Mouse (Mus musculus) MEL (cell line): ENCODE measurements around the gene Sik3.

ENCODE experiments used
- CTCF ChIP-seq, 3 experiments: IDR thresholded peaks in 2 of 3; conservative IDR thresholded peaks in 1 of 3; 2 replicates each; pipeline ENCODE4 v1.5.1; 2011 to 2012; ENCODE audit warnings: low read length in 3 of 3, low read depth in 2 of 3, mild to moderate bottlenecking in 2 of 3, improper control_type of control experiment in 1 of 3, inconsistent platforms in 1 of 3, mixed read lengths in 1 of 3, moderate library complexity in 1 of 3; ENCODE audit not compliant: control insufficient read depth in 1 of 3, insufficient read depth in 1 of 3, poor library complexity in 1 of 3, severe bottlenecking in 1 of 3
- JUND ChIP-seq: IDR thresholded peaks from 2 replicates; pipeline ENCODE4 v1.6.1; 2011; ENCODE audit warnings: low read depth, mild to moderate bottlenecking, improper control_type of control experiment, low read length
- MAX ChIP-seq: IDR thresholded peaks from 2 replicates; pipeline ENCODE4 v1.6.1; 2011; ENCODE audit warnings: low read length, improper control_type of control experiment
- POLR2A ChIP-seq, 2 experiments: IDR thresholded peaks; 2 replicates each; pipeline ENCODE4 v1.6.1; 2011 to 2012; ENCODE audit warnings: low read length in 2 of 2, mild to moderate bottlenecking in 2 of 2, control low read depth in 1 of 2, improper control_type of control experiment in 1 of 2, low read depth in 1 of 2, moderate library complexity in 1 of 2; ENCODE audit not compliant: control insufficient read depth in 1 of 2, insufficient read depth in 1 of 2, poor library complexity in 1 of 2
- POLR2AphosphoS2 ChIP-seq: IDR thresholded peaks from 2 replicates; pipeline ENCODE4 v1.6.1; 2011; ENCODE audit warnings: low read length, improper control_type of control experiment
- USF2 ChIP-seq, 2 experiments: IDR thresholded peaks; 2 replicates each; pipeline ENCODE4 v1.6.1; 2011 to 2012; ENCODE audit warnings: improper control_type of control experiment in 2 of 2, low read length in 2 of 2, borderline replicate concordance in 1 of 2, inconsistent platforms in 1 of 2, low read depth in 1 of 2, mild to moderate bottlenecking in 1 of 2; ENCODE audit not compliant: insufficient read depth in 1 of 2

GRCm38 (mm10) chr9:46151704-46152040 lies 139.1 kb downstream of the Sik3 start:
- no peak for TF ChIP-seq USF2 (IDR thresholded peaks at IDR 0.05; ENCODE audit: borderline replicate concordance in 1 of 2, insufficient read depth in 1 of 2, low read depth in 1 of 2, low read length in 2 of 2)
- TF ChIP-seq CTCF (IDR thresholded peaks at IDR 0.05 in 2 of 3, conservative IDR thresholded peaks at IDR 0.05 in 1 of 3; ENCODE audit: control insufficient read depth in 1 of 3, insufficient read depth in 1 of 3, low read depth in 2 of 3, low read length in 3 of 3, poor library complexity in 1 of 3, severe bottlenecking in 1 of 3) = no peak
- no peak for TF ChIP-seq POLR2AphosphoS2
- no peak for TF ChIP-seq MAX
- no peak for TF ChIP-seq POLR2A (IDR thresholded peaks at IDR 0.05; ENCODE audit: control insufficient read depth in 1 of 2, insufficient read depth in 1 of 2, low read depth in 1 of 2, low read length in 2 of 2, poor library complexity in 1 of 2)
- no peak for TF ChIP-seq JUND
